Mouse (Mus musculus) heart, postnatal 0 days (tissue): ENCODE measurements around the gene Rsph14.

Source experiments
- CTCF ChIP-seq: IDR thresholded peaks from 2 replicates; pipeline ENCODE4 v1.5.1; 2016; ENCODE audit warnings: antibody characterized with exemption, control low read depth, low read depth
- EP300 ChIP-seq: IDR thresholded peaks from 2 replicates; pipeline ENCODE4 v1.6.1; 2016; ENCODE audit warnings: antibody characterized with exemption, low read depth

DNA sequence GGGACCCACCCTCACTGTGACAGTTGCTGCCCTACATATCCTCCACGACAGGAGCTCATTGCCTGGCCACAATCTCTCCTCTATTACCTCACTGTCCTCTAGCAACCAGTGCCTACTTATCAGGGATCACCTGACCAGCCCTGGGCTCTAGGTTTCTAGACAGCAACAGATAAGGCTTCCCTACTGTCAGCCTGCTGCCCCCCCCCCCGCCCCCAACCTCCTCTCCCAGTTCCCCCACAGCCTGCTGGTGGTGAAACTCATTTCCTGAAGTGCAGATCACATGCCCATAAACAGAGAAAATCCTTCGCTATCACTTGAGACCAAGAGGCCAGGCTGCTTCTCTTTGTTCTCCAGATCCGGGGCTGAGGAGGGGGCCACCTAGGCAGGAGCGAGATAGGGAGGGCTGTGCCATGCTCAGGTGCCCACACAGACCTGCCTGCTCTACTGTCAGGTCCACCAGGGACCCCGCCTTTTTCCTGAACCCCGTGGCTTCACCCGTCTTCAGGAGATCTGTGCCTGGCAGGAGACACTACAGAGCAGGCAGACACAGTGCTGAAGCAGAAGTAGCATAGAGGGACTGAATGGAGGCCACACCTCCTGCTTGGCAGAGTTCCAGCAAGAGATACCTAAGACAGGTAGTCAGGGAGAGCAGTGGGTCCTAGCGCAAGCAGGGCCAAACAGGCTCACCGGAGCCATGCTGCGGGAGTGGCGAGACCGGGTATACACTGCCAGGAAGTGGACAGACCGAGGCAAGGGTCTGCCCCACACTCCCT, 44.5 kb downstream of the Rsph14 start:
- TF ChIP-seq CTCF (no peak), EP300 (no peak)
